Mouse (Mus musculus) MEL (cell line): ENCODE data around the gene Baiap2l1. TPM values are rescaled to one million over a fixed set of nuclear protein-coding genes. Genes with fewer than 3 reads are reported as not detected.

Experiments used
- DNase-seq: peaks from one replicate; pipeline ENCODE4 v3.0.0; 2011; ENCODE audit warnings: low read depth, low spot score
- H3K27ac ChIP-seq: 2 replicates; pipeline ENCODE4 v1.5.1; 2012; ENCODE audit warnings: low read depth, mild to moderate bottlenecking, control low read depth, low read length, moderate library complexity; ENCODE audit not compliant: control insufficient read depth
- H3K27me3 ChIP-seq, 2 experiments: fragments of 150-350 bp in 1 of 2; sonication (generic) in 1 of 2; 2 replicates each; pipeline ENCODE4 v1.6.1; 2012; ENCODE audit warnings: low read length in 2 of 2, mild to moderate bottlenecking in 2 of 2, improper control_type of control experiment in 1 of 2, moderate library complexity in 1 of 2; ENCODE audit not compliant: insufficient read depth in 2 of 2, control insufficient read depth in 1 of 2
- H3K36me3 ChIP-seq, 2 experiments: 2 replicates each; pipeline ENCODE4 v1.6.1; 2012 to 2014; ENCODE audit warnings: low read length in 2 of 2, improper control_type of control experiment in 1 of 2, inconsistent platforms in 1 of 2, mild to moderate bottlenecking in 1 of 2; ENCODE audit not compliant: insufficient read depth in 2 of 2, control insufficient read depth in 1 of 2
- H3K4me1 ChIP-seq, 2 experiments: fragments of 150-350 bp in 1 of 2; sonication (generic) in 1 of 2; 2 replicates each; pipeline ENCODE4 v1.6.1; 2012; ENCODE audit warnings: low read length in 2 of 2, improper control_type of control experiment in 1 of 2, mild to moderate bottlenecking in 1 of 2; ENCODE audit not compliant: insufficient read depth in 2 of 2, control insufficient read depth in 1 of 2
- H3K4me3 ChIP-seq, 2 experiments: fragments of 150-350 bp in 1 of 2; sonication (generic) in 1 of 2; 2 replicates each; pipeline ENCODE4 v1.5.1; 2012; ENCODE audit warnings: low read depth in 2 of 2, low read length in 2 of 2, mild to moderate bottlenecking in 2 of 2, moderate library complexity in 2 of 2, control low read depth in 1 of 2, improper control_type of control experiment in 1 of 2; ENCODE audit not compliant: control insufficient read depth in 1 of 2, insufficient read depth in 1 of 2
- H3K79me2 ChIP-seq: 2 replicates; pipeline ENCODE4 v1.6.1; 2012; ENCODE audit warnings: mild to moderate bottlenecking, low read length, moderate library complexity; ENCODE audit not compliant: control insufficient read depth, poor library complexity, insufficient read depth
- H3K9ac ChIP-seq: 2 replicates; pipeline ENCODE4 v1.6.1; 2012; ENCODE audit warnings: low read depth, mild to moderate bottlenecking, control low read depth, low read length, moderate library complexity; ENCODE audit not compliant: control insufficient read depth, poor library complexity, severe bottlenecking
- H3K9me3 ChIP-seq: fragments of 150-350 bp; sonication (generic); replicated peaks from 2 replicates; pipeline ENCODE4 v1.6.1; 2012; ENCODE audit warnings: mild to moderate bottlenecking, low read length, improper control_type of control experiment, moderate library complexity; ENCODE audit not compliant: insufficient read depth
- CHD2 ChIP-seq: IDR thresholded peaks from 2 replicates; pipeline ENCODE4 v1.6.1; 2011; ENCODE audit warnings: low read length, improper control_type of control experiment
- CTCF ChIP-seq, 3 experiments: IDR thresholded peaks in 2 of 3; conservative IDR thresholded peaks in 1 of 3; 2 replicates each; pipeline ENCODE4 v1.5.1; 2011 to 2012; ENCODE audit warnings: low read length in 3 of 3, low read depth in 2 of 3, mild to moderate bottlenecking in 2 of 3, improper control_type of control experiment in 1 of 3, inconsistent platforms in 1 of 3, mixed read lengths in 1 of 3, moderate library complexity in 1 of 3; ENCODE audit not compliant: control insufficient read depth in 1 of 3, insufficient read depth in 1 of 3, poor library complexity in 1 of 3, severe bottlenecking in 1 of 3
- ELF1 ChIP-seq: IDR thresholded peaks from 2 replicates; pipeline ENCODE4 v1.6.1; 2014; ENCODE audit warnings: low read depth, mild to moderate bottlenecking, inconsistent platforms, low read length, improper control_type of control experiment, moderate library complexity
- GABPA ChIP-seq: IDR thresholded peaks from 2 replicates; pipeline ENCODE4 v1.6.1; 2012; ENCODE audit warnings: low read depth, mild to moderate bottlenecking, inconsistent platforms, low read length, improper control_type of control experiment, moderate library complexity
- GATA1 ChIP-seq: IDR thresholded peaks from 2 replicates; pipeline ENCODE4 v1.6.1; 2011; ENCODE audit warnings: low read depth, low read length, improper control_type of control experiment
- HCFC1 ChIP-seq: IDR thresholded peaks from 2 replicates; pipeline ENCODE4 v1.6.1; 2012; ENCODE audit warnings: low read depth, mild to moderate bottlenecking, inconsistent platforms, low read length, improper control_type of control experiment, moderate library complexity
- MAX ChIP-seq: IDR thresholded peaks from 2 replicates; pipeline ENCODE4 v1.6.1; 2011; ENCODE audit warnings: low read length, improper control_type of control experiment
- MAZ ChIP-seq: IDR thresholded peaks from 2 replicates; pipeline ENCODE4 v1.6.1; 2012; ENCODE audit warnings: low read depth, mild to moderate bottlenecking, inconsistent platforms, low read length, improper control_type of control experiment
- MYB ChIP-seq: IDR thresholded peaks from 2 replicates; pipeline ENCODE4 v1.6.1; 2011; ENCODE audit warnings: mild to moderate bottlenecking, low read depth, low read length, improper control_type of control experiment
- POLR2A ChIP-seq, 2 experiments: IDR thresholded peaks; 2 replicates each; pipeline ENCODE4 v1.6.1; 2011 to 2012; ENCODE audit warnings: low read length in 2 of 2, mild to moderate bottlenecking in 2 of 2, control low read depth in 1 of 2, improper control_type of control experiment in 1 of 2, low read depth in 1 of 2, moderate library complexity in 1 of 2; ENCODE audit not compliant: control insufficient read depth in 1 of 2, insufficient read depth in 1 of 2, poor library complexity in 1 of 2
- POLR2AphosphoS2 ChIP-seq: IDR thresholded peaks from 2 replicates; pipeline ENCODE4 v1.6.1; 2011; ENCODE audit warnings: low read length, improper control_type of control experiment
- TAL1 ChIP-seq: IDR thresholded peaks from 2 replicates; pipeline ENCODE4 v1.6.1; 2012; ENCODE audit warnings: mild to moderate bottlenecking, inconsistent platforms, low read length, moderate library complexity, mixed read lengths
- TBP ChIP-seq: IDR thresholded peaks from 2 replicates; pipeline ENCODE4 v1.8.0; 2011; ENCODE audit warnings: low read depth, low read length, improper control_type of control experiment
- TCF12 ChIP-seq: IDR thresholded peaks from 2 replicates; pipeline ENCODE4 v1.6.1; 2014; ENCODE audit warnings: low read depth, mild to moderate bottlenecking, inconsistent platforms, low read length, improper control_type of control experiment, moderate library complexity
- ZC3H11A ChIP-seq: IDR thresholded peaks from 2 replicates; pipeline ENCODE4 v1.6.1; 2012; ENCODE audit warnings: low read depth, mild to moderate bottlenecking, inconsistent platforms, low read length, improper control_type of control experiment
- ZNF384 ChIP-seq: IDR thresholded peaks from 2 replicates; pipeline ENCODE4 v1.6.1; 2012; ENCODE audit warnings: low read depth, mild to moderate bottlenecking, inconsistent platforms, low read length, improper control_type of control experiment
- polyA plus RNA-seq, 2 experiments: library from polyadenylated mRNA; stranded (reverse) in 1 of 2; unstranded in 1 of 2; fragments of >175 nt in 1 of 2; fragments of >200 nt in 1 of 2; gene quantifications; 2 replicates each; pipeline versions ENCODE4 v1.2.1 to v1.2.4; 2012; ENCODE audit warnings: low replicate concordance in 2 of 2, low read depth in 1 of 2; ENCODE audit not compliant: insufficient read length in 2 of 2, insufficient read depth in 1 of 2, missing spikeins in 1 of 2
- total RNA-seq: library from RNA; depleted of rRNA; stranded (reverse); fragments of 300-350 nt; gene quantifications from 2 replicates; pipeline ENCODE4 v1.2.3, GENCODE M21; 2012

Baiap2l1 gene
- total and polyA plus RNA-seq, 3 experiments: 0.06 TPM; not detected in 2

DNA sequence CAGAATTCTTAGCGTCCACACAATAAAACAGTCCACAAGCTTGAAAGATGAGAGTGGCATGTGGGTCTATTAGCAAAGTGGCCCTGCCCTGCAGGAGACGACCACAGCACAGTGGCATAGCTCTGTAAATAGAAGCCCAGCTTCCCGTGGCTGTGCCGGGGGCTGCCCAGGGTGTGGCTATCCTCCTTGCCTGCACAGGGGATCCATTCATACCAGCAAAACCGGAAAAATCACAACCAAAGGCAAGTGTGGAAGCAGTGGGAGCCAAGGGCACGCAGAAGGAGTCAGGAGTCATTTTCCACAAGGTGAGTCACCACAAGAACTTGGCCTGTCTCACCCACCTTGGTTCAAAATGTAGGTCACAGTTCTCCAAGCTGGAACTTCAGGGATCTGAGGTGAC lies 39.6 kb downstream of the Baiap2l1 start:
- DNase-seq: no peak

GRCm38 (mm10) chr5:144317426-144317825 lies 40.5 kb downstream of the Baiap2l1 start:
- Histone ChIP-seq H3K4me3 (no peak overlapping the region), H3K79me2 (no peaks in the 10 kb centered on the region), H3K36me3 (no peaks in the 10 kb centered on the region), H3K27ac (no peak overlapping the region), H3K27me3 (no peaks in the 10 kb centered on the region; a peak in 1 of 4 replicates), H3K9me3 (no peaks in the 10 kb centered on the region), H3K9ac (no peak overlapping the region), H3K4me1 (no peaks in the 10 kb centered on the region)
- no peak for DNase-seq
- TF ChIP-seq ZC3H11A (no peak), CHD2 (no peak), TBP (no peak), TCF12 (no peak), TAL1 (no peak), ELF1 (no peak), GABPA (no peak), GATA1 (no peak), POLR2AphosphoS2 (no peak), HCFC1 (no peak), MAX (no peak), MAZ (no peak), ZNF384 (no peak)

More for the DNA sequence above, 39.6 kb downstream of the Baiap2l1 start:
- TF ChIP-seq POLR2A (IDR thresholded peaks at IDR 0.05; ENCODE audit: control insufficient read depth in 1 of 2, insufficient read depth in 1 of 2, low read depth in 1 of 2, low read length in 2 of 2, poor library complexity in 1 of 2) (no peak), CTCF (IDR thresholded peaks at IDR 0.05 in 2 of 3, conservative IDR thresholded peaks at IDR 0.05 in 1 of 3; ENCODE audit: control insufficient read depth in 1 of 3, insufficient read depth in 1 of 3, low read depth in 2 of 3, low read length in 3 of 3, poor library complexity in 1 of 3, severe bottlenecking in 1 of 3) (no peak)
- no peaks in the 10 kb centered on the region for H3K36me3 ChIP-seq
- no peaks in the 10 kb centered on the region for H3K4me1 ChIP-seq
- no peaks in the 10 kb centered on the region for H3K79me2 ChIP-seq
- H3K27me3 ChIP-seq: no peaks in the 10 kb centered on the region; a peak in 1 of 4 replicates
- H3K9ac ChIP-seq: no peak overlapping the region
- H3K9me3 ChIP-seq: no peaks in the 10 kb centered on the region
- H3K27ac ChIP-seq: no peak overlapping the region
- H3K4me3 ChIP-seq: no peak overlapping the region

DNA sequence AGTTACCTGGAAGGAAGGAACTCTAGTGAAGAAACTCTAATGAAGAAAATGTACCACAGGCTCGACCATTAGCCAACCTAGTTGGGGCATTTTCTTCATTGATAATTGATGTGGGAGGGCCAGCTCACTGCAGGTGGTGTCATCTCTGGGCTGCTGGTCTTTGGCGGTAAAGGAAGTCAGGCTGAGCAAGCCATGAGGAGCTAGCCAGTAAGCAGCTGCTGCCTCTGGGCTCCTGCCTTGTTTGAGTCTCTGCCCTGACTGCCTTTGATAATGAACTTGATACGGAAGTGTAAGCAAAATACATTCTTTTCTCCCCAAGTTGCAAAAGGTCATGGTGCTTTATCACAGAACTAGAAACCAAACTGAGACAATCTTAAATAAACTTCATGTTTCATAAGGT lies 41.5 kb downstream of the Baiap2l1 start:
- no peaks in the 10 kb centered on the region; a peak in 2 of 4 replicates for H3K27me3 ChIP-seq
- no peak for DNase-seq
- H3K36me3 ChIP-seq: no peaks in the 10 kb centered on the region
- TF ChIP-seq POLR2AphosphoS2: no peak
- TF ChIP-seq GATA1: no peak
- TF ChIP-seq MYB: no peak
- no peak for TF ChIP-seq ELF1
- TF ChIP-seq CHD2: no peak
- H3K4me3 ChIP-seq: no peak overlapping the region
- no peaks in the 10 kb centered on the region for H3K9me3 ChIP-seq
- no peak overlapping the region for H3K27ac ChIP-seq
- no peak overlapping the region for H3K9ac ChIP-seq
- no peaks in the 10 kb centered on the region for H3K4me1 ChIP-seq
- no peaks in the 10 kb centered on the region for H3K79me2 ChIP-seq
